Mouse (Mus musculus): Measurements from ENCODE around the gene Plbd1. TPM values are rescaled to one million over a fixed set of nuclear protein-coding genes. Genes with fewer than 3 reads are reported as not detected.

Gene Plbd1
- total and polyA plus RNA-seq, 3 experiments, result 28.4 to 53.5 (median 48.8) TPM

DNA sequence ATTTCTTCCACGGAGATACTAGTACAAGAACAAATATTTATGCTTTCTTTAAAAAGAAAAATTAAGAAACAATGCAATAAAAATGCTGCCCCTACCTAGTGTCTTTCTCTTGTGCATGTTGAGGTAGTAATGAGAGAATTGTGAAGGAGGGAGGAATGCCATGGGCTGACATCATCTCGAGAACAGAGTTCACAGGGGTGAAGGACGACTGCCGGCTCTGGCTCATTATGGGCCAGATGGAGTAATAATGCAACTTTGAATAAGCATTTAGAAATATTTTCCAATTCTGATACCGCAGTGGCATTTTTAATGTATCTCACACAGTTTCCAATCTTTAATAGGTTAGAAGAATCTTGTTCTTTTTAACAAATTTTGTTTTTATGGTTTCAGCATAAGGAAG, 95.7 kb downstream of the Plbd1 start:
- no peak overlapping the region for H3K9ac ChIP-seq (ENCODE audit: low read depth, low read length)
- peaks cover 26% of the 10 kb centered on the region for H3K36me3 ChIP-seq (ENCODE audit: control insufficient read depth, insufficient read depth, low read length)
- H3K4me1 ChIP-seq (ENCODE audit: control insufficient read depth, insufficient read depth, low read length), result no peaks in the 10 kb centered on the region
- TF ChIP-seq POLR2A (IDR thresholded peaks at IDR 0.05; ENCODE audit: insufficient read depth, low read depth, low read length) (no peak), EP300 (IDR thresholded peaks at IDR 0.05; ENCODE audit: insufficient read depth, low read depth, low read length) (no peak), CTCF (IDR thresholded peaks at IDR 0.05) (no peak)
- intact Hi-C loops (cut with DNase I), result no loop called here
- no peak overlapping the region for H3K4me3 ChIP-seq
- H3K79me2 ChIP-seq (replicated peaks; ENCODE audit: control insufficient read depth, insufficient read depth, low read length), result peaks cover 7% of the 10 kb centered on the region; the same call in 1 of the 2 replicates
- H3K27ac ChIP-seq, result no peak overlapping the region
- H3K27me3 ChIP-seq (ENCODE audit: control insufficient read depth, insufficient read depth, low read length), result no peaks in the 10 kb centered on the region
- 72% methylated on average over 5 of the region's 5 CpGs for WGBS
- DNase-seq, result no peak

Other genes starting within 250 kb of the Plbd1 start
- not detected for gene E330021D16Rik, start 246.4 kb downstream of the Plbd1 start, total RNA-seq (2021)
- gene E330021D16Rik, start 246.4 kb downstream of the Plbd1 start, polyA plus RNA-seq (2012; rRNA removed), result not detected in 2 replicates
- 10 to 100 TPM; 73.1 to 88.0 TPM for gene Atf7ip, start 155.8 kb downstream of the Plbd1 start, total RNA-seq (2021)
- gene Atf7ip, start 155.8 kb downstream of the Plbd1 start, polyA plus RNA-seq (2012; rRNA removed), result 21.4 and 31.7 TPM in 2 replicates
- not detected for gene Gucy2c, start 119.8 kb upstream of the Plbd1 start, total RNA-seq (2021)
- gene Gucy2c, start 119.8 kb upstream of the Plbd1 start, polyA plus RNA-seq (2012; rRNA removed), result not detected in 2 replicates
- 1 to 10 TPM; 5.9 to 6.5 TPM for gene Hist4h4, start 142.5 kb upstream of the Plbd1 start, total RNA-seq (2021)
- gene Hist4h4, start 142.5 kb upstream of the Plbd1 start, polyA plus RNA-seq (2012; rRNA removed), result 0.16 and 0.56 TPM in 2 replicates
- gene H2afj, start 146.3 kb upstream of the Plbd1 start, total RNA-seq (2021), result 10 to 100 TPM; 29.4 to 30.1 TPM
- 24.6 and 49.4 TPM in 2 replicates for gene H2afj, start 146.3 kb upstream of the Plbd1 start, polyA plus RNA-seq (2012; rRNA removed)
- gene BC049715, start 165.7 kb upstream of the Plbd1 start, total RNA-seq (2021), result 1 to 10 TPM in 1 of 2 experiments, under 1 TPM in 1; 0.44 to 1.8 TPM
- gene BC049715, start 165.7 kb upstream of the Plbd1 start, polyA plus RNA-seq (2012; rRNA removed), result 0.59 and 0.61 TPM in 2 replicates
- gene Wbp11, start 166.3 kb upstream of the Plbd1 start, total RNA-seq (2021), result 10 to 100 TPM; 67.6 to 68.1 TPM
- gene Wbp11, start 166.3 kb upstream of the Plbd1 start, polyA plus RNA-seq (2012; rRNA removed), result 28.7 and 28.9 TPM in 2 replicates
- not detected for gene Smco3, start 173.5 kb upstream of the Plbd1 start, total RNA-seq (2021)
- 0.04 TPM in 1 of 2 replicates, not detected in the other for gene Smco3, start 173.5 kb upstream of the Plbd1 start, polyA plus RNA-seq (2012; rRNA removed)
- 10 to 100 TPM; 16.3 to 19.6 TPM for gene Art4, start 195.8 kb upstream of the Plbd1 start, total RNA-seq (2021)
- gene Art4, start 195.8 kb upstream of the Plbd1 start, polyA plus RNA-seq (2012; rRNA removed), result 12.8 and 19.9 TPM in 2 replicates
- gene Mgp, start 213.9 kb upstream of the Plbd1 start, total RNA-seq (2021), result 100 to 1,000 TPM; 409 to 433 TPM
- gene Mgp, start 213.9 kb upstream of the Plbd1 start, polyA plus RNA-seq (2012; rRNA removed), result 1,071 and 1,296 TPM in 2 replicates